Mouse (Mus musculus) effector memory CD4-positive, alpha-beta T cell, adult 7 months (primary cell): ENCODE measurements around the gene Il22ra1. TPM values are rescaled to one million over a fixed set of nuclear protein-coding genes. Genes with fewer than 3 reads are reported as not detected.

Experiments used
- polyA plus RNA-seq: library from polyadenylated mRNA; unstranded; fragments of 100-300 nt; shearing (Covaris generic); gene quantifications from one replicate; pipeline ENCODE4 v1.2.1, GENCODE M21; 2017

The Il22ra1 gene
- not detected for polyA plus RNA-seq

GRCm38 (mm10) chr4:135727817-135728216 is at the start of gene Il22ra1:
Il22ra1 (plus strand) TSS chr4:135728172.

DNA sequence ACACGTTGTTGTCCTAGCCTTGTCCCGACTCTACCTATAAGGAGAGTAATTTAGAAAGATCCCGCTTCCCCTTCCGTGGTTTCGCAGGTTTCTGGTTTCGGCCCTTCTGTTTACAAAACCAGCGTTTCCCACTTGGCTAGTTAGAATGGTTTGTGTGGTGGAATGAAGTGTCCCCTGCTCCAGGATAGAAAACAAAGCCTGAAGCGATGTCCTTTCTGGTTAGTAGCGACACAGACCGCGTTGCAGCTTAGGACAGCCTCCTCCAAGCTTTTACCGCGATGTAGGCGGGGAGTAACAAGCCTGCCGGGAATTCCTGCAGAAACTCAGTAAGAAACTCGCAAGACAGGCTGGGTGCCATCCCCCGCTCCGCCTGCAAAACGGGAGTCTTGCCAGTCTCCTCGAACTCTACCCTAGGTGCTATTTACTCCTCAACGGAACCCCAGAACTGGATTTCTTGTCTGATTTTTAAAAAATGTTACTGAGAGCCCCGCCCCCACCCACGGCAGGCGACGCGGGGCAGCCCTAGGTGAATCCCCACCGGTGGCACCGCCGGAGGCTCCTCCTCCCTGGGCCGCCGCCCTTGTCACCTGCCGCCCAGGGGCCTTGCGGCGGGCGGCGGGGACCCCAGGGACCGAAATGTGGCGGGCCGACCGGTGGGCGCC is 41.9 kb upstream of the Il22ra1 start, which contains the start of gene Ifnlr1:
Gene Ifnlr1 (plus strand): TSS at position 382 of the 662 bp plus-strand sequence.

DNA sequence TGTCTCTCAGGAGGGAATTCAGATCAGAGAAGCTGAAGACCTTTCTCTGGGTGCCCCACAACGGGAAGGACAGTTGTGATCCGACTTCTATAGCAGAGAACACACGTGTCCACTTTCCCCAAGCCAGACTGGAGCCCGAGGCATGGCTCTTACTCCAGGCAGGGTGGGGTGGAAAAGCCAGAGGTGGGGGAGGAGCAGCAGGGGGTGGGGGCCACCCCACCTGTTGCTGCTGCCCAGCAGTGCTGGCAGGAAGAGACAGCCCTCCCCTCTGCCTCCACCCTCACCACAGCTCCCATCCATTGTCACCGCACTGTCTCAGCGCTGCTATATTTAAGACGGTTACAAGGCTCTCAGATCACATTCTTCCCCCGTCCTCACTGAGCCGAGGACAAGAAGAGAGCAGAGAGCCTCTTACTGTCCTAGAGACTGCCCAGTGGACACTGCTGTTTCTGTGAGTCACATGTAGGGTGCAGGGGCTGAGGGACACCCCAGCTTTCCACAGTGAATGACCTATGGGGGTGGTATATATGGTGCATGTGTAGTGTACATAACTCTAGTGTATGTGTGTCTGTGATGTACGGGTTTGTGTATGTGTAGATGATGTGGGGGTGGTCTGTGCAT is 31.5 kb downstream of the Il22ra1 start, which contains the start of gene Myom3:
Gene Myom3 (plus strand): TSS at position 360 of the 621 bp plus-strand sequence.

Other genes with a start within 250 kb of the Il22ra1 start
- 0.26 TPM for gene Stpg1, start 233.4 kb upstream of the Il22ra1 start, polyA plus RNA-seq
- 26.8 TPM for gene Nipal3, start 233.1 kb upstream of the Il22ra1 start, polyA plus RNA-seq
- gene Grhl3, start 154.5 kb upstream of the Il22ra1 start, polyA plus RNA-seq, result not detected
- gene Ifnlr1, start 41.9 kb upstream of the Il22ra1 start, polyA plus RNA-seq, result 0.18 TPM
- 0.21 TPM for gene Myom3, start 31.5 kb downstream of the Il22ra1 start, polyA plus RNA-seq
- 165 TPM for gene Srsf10, start 127.6 kb downstream of the Il22ra1 start, polyA plus RNA-seq
- gene Pnrc2, start 145.7 kb downstream of the Il22ra1 start, polyA plus RNA-seq, result 183 TPM
- 1.9 TPM for gene Cnr2, start 167.2 kb downstream of the Il22ra1 start, polyA plus RNA-seq
- 78.3 TPM for gene Fuca1, start 192.6 kb downstream of the Il22ra1 start, polyA plus RNA-seq
- gene Hmgcl, start 218.3 kb downstream of the Il22ra1 start, polyA plus RNA-seq, result 38.1 TPM
- gene Gale, start 235.6 kb downstream of the Il22ra1 start, polyA plus RNA-seq, result 33.1 TPM
- gene Lypla2, start 244.5 kb downstream of the Il22ra1 start, polyA plus RNA-seq, result 249 TPM